Mouse (Mus musculus): ENCODE measurements around the gene Nop16.

Nop16 gene

GRCm38 (mm10) chr13:54593617-54594016, 3.7 kb upstream of the Nop16 start:
- peak; percentile 95 for DNase-seq

GRCm38 (mm10) chr13:54591776-54592356, 2.0 kb upstream of the Nop16 start:
- DNase-seq, result peak; percentile 87

GRCm38 (mm10) chr13:54589414-54589995, 385 bp downstream of the Nop16 start:
- DNase-seq, result no peak

GRCm38 (mm10) chr13:54585831-54586230, 4.1 kb downstream of the Nop16 start:
- DNase-seq, result peak; percentile 93

GRCm38 (mm10) chr13:54582860-54583259, 7.0 kb downstream of the Nop16 start:
- peak; percentile 84 for DNase-seq

GRCm38 (mm10) chr13:54582126-54582525, 7.8 kb downstream of the Nop16 start:
- DNase-seq, result peak; percentile 91

- DNase-seq, result no peak
These were observed 8.5 kb downstream of the Nop16 start for GRCm38 (mm10) chr13:54581385-54581784.

- peak; percentile 97 for DNase-seq
These were observed 12.0 kb downstream of the Nop16 start for GRCm38 (mm10) chr13:54577652-54578507.

GRCm38 (mm10) chr13:54575489-54575888, 14.4 kb downstream of the Nop16 start:
- DNase-seq, result peak; percentile 93

- peak; percentile 98 for DNase-seq
These were observed 14.9 kb downstream of the Nop16 start, which contains the start of gene Arl10 for GRCm38 (mm10) chr13:54574854-54575481. Gene Arl10, plus strand, starts transcription at chr13:54575015.

GRCm38 (mm10) chr13:54572621-54573020, 17.3 kb downstream of the Nop16 start:
- no peak for DNase-seq

- no peak for DNase-seq
These were observed 18.3 kb downstream of the Nop16 start for GRCm38 (mm10) chr13:54571637-54572036.

- DNase-seq, result no peak
These were observed 19.2 kb downstream of the Nop16 start for GRCm38 (mm10) chr13:54570736-54571135.

GRCm38 (mm10) chr13:54569282-54569681, 20.6 kb downstream of the Nop16 start:
- DNase-seq, result no peak

- no peak for DNase-seq
These were observed 21.5 kb downstream of the Nop16 start for GRCm38 (mm10) chr13:54568380-54568779.

GRCm38 (mm10) chr13:54565594-54566345, 24.1 kb downstream of the Nop16 start:
- peak; percentile 95 for DNase-seq

- DNase-seq, result peak; percentile 99
These were observed 24.7 kb downstream of the Nop16 start, which contains the start of gene 4833439L19Rik for GRCm38 (mm10) chr13:54565201-54565581. Gene 4833439L19Rik, minus strand, starts transcription at chr13:54565435.

GRCm38 (mm10) chr13:54564232-54565200, 25.4 kb downstream of the Nop16 start:
- no peak for DNase-seq

GRCm38 (mm10) chr13:54562562-54562961, 27.3 kb downstream of the Nop16 start:
- DNase-seq, result peak; percentile 88

- no peak for DNase-seq
These were observed 29.3 kb downstream of the Nop16 start for GRCm38 (mm10) chr13:54560608-54561007.

GRCm38 (mm10) chr13:54559656-54560055, 30.2 kb downstream of the Nop16 start:
- DNase-seq, result peak; percentile 71
